Mouse (Mus musculus): ENCODE results near the gene Usf1.

GRCm38 (mm10) chr1:171419291-171419882 lies 8.3 kb downstream of the Usf1 start:
- TF ChIP-seq POLR2A (IDR thresholded peaks at IDR 0.05; ENCODE audit: low read depth, low read length), result no peak
- no peak for TF ChIP-seq NRF1 (IDR thresholded peaks at IDR 0.05; ENCODE audit: low read depth, low read length)
- no peak for TF ChIP-seq BHLHE40 (IDR thresholded peaks at IDR 0.05; ENCODE audit: low read depth, low read length)
- TF ChIP-seq CTCF (conservative IDR thresholded peaks at IDR 0.05 in 1 of 2, IDR thresholded peaks at IDR 0.05 in 1 of 2; ENCODE audit: low read depth in 2 of 2, low read length in 2 of 2), result no peak
- TF ChIP-seq CHD2 (IDR thresholded peaks at IDR 0.05; ENCODE audit: low read length), result no peak
- TF ChIP-seq MAZ (IDR thresholded peaks at IDR 0.05; ENCODE audit: low read depth, low read length), result no peak
- TF ChIP-seq TBP (conservative IDR thresholded peaks at IDR 0.05; ENCODE audit: low read depth, low read length), result no peak
- TF ChIP-seq ZMIZ1 (IDR thresholded peaks at IDR 0.05; ENCODE audit: low read depth, low read length), result no peak
- no peak for TF ChIP-seq GABPA (IDR thresholded peaks at IDR 0.05; ENCODE audit: insufficient replicate concordance, low read depth, low read length)
- no peak for TF ChIP-seq RCOR1 (conservative IDR thresholded peaks at IDR 0.05; ENCODE audit: low read depth, low read length)
- TF ChIP-seq E2F4 (IDR thresholded peaks at IDR 0.05; ENCODE audit: insufficient replicate concordance, low read depth, low read length), result no peak
